Comparison of ENCODE assay signal across 18 mouse cellular contexts in the genomic region with DNA sequence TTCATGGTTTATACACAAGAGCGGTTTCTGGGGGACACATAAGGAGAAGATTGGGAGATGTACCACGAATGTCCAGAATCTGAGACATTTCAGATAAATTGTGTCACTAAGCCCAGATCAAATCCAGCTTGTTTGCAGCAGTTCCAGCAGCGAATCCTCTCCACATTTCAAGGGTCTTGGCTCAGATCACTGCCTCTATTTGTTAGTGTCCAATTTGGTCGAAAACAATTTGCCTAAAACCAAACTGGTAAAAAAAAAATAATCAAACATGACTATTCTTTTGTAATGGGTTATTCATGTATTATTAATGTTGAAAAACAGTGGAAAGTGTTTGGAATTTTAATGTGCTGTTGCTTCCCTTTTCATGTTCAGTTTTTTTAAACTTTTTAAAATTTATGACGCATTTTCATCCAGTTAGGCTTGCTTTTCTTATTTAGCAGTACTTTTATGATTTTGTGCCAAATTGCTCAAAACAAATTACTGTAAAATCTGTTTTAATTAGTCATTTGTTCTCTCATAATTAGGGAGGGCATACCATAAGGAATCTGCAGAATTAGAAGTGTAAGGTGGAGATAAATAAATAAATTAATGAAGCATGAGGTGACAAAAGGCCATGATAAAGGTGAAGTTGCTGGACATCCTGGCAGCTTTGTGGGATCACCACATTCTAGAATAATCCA.
"Had no signal": no experiment of that assay in that cellular context is flagged by ENCODE, and none has a peak within 500 bp of the region (broad histone marks: within the 10 kb centered on the region; RNA-seq: fewer than 3 reads in every experiment).

No protein-coding gene starts in this region.

- H3K4me1 ChIP-seq: limb, embryonic 12.5 days; limb, embryonic 15.5 days; lung, embryonic 15.5 days; midbrain, embryonic 13.5 days; neural tube, embryonic 12.5 days; neural tube, embryonic 15.5 days had no signal

- H3K4me2 ChIP-seq: limb, embryonic 12.5 days; limb, embryonic 15.5 days; liver, embryonic 11.5 days; lung, embryonic 15.5 days; midbrain, embryonic 13.5 days; neural tube, embryonic 12.5 days; neural tube, embryonic 15.5 days had no signal

- H3K9me3 ChIP-seq: limb, embryonic 12.5 days; limb, embryonic 15.5 days; lung, embryonic 15.5 days; midbrain, embryonic 13.5 days; neural tube, embryonic 12.5 days; neural tube, embryonic 15.5 days had no signal

- H3K36me3 ChIP-seq: limb, embryonic 12.5 days; limb, embryonic 15.5 days; lung, embryonic 15.5 days; midbrain, embryonic 13.5 days; neural tube, embryonic 12.5 days; neural tube, embryonic 15.5 days had no signal

- H3K27me3 ChIP-seq: limb, embryonic 12.5 days; limb, embryonic 15.5 days; lung, embryonic 15.5 days; midbrain, embryonic 13.5 days; neural tube, embryonic 12.5 days; neural tube, embryonic 15.5 days had no signal

- H3K9ac ChIP-seq: limb, embryonic 12.5 days; limb, embryonic 15.5 days; liver, embryonic 14.5 days; liver, postnatal 0 days; lung, embryonic 15.5 days; midbrain, embryonic 13.5 days; neural tube, embryonic 12.5 days; neural tube, embryonic 15.5 days had no signal

- H3K4me3 ChIP-seq: limb, embryonic 12.5 days; limb, embryonic 15.5 days; lung, embryonic 15.5 days; midbrain, embryonic 13.5 days; neural tube, embryonic 12.5 days; neural tube, embryonic 15.5 days had no signal

- DNase-seq: kidney, adult 2 months; kidney, postnatal 36 days; left cerebral cortex, postnatal 4 days; liver, postnatal 0 days; lung, postnatal 14 days; lung, postnatal 4 days; thymus, adult 18-20 months; thymus, postnatal 36 days had no signal

- H3K27ac ChIP-seq: kidney, postnatal 0 days; limb, embryonic 12.5 days; limb, embryonic 15.5 days; liver, embryonic 14.5 days; lung, embryonic 15.5 days; midbrain, embryonic 13.5 days; neural tube, embryonic 12.5 days; neural tube, embryonic 15.5 days had no signal

- ATAC-seq: intestine, postnatal 0 days; liver, postnatal 0 days; midbrain, embryonic 13.5 days had no signal
